Mouse (Mus musculus) heart, embryonic 14.5 days (tissue): ENCODE results near the gene Eva1a. TPM values are rescaled to one million over a fixed set of nuclear protein-coding genes. Genes with fewer than 3 reads are reported as not detected.
A peak's percentile ranks its signal among the peaks of the same experiment; 100 is the strongest.

Source experiments
- ATAC-seq: fragments of 200-750 bp; cut with Nextera tagmentation; 2 replicates; pipeline ENCODE4 v1.8.0; 2017; ENCODE audit warnings: low read depth, moderate TSS enrichment; ENCODE audit not compliant: insufficient number of reproducible peaks, insufficient read depth, low FRiP score
- H3K27ac ChIP-seq, 2 experiments: fragments of 200-500 bp in 1 of 2; fragments of 300-500 bp in 1 of 2; sonication (generic) in 1 of 2; replicated peaks in 1 of 2; 2 replicates each; pipeline ENCODE4 v1.5.1; 2012 to 2014; ENCODE audit warnings: low read depth in 2 of 2, low read length in 2 of 2, control low read depth in 1 of 2, mild to moderate bottlenecking in 1 of 2, mixed read lengths in 1 of 2; ENCODE audit not compliant: control insufficient read depth in 1 of 2, insufficient read depth in 1 of 2
- H3K27me3 ChIP-seq: fragments of 300-500 bp; sonication (generic); 2 replicates; pipeline ENCODE4 v1.6.1; 2014; ENCODE audit warnings: mild to moderate bottlenecking, low read length, control low read depth; ENCODE audit not compliant: control insufficient read depth, insufficient read depth
- H3K36me3 ChIP-seq: fragments of 300-500 bp; sonication (generic); 2 replicates; pipeline ENCODE4 v1.6.1; 2014; ENCODE audit warnings: mild to moderate bottlenecking, control low read depth, low read length, mixed read lengths; ENCODE audit not compliant: control insufficient read depth, insufficient read depth
- H3K4me1 ChIP-seq, 2 experiments: fragments of 200-500 bp in 1 of 2; fragments of 300-500 bp in 1 of 2; sonication (generic) in 1 of 2; 2 replicates each; pipeline ENCODE4 v1.6.1; 2012 to 2014; ENCODE audit warnings: low read length in 2 of 2, control low read depth in 1 of 2, mixed read lengths in 1 of 2; ENCODE audit not compliant: control insufficient read depth in 2 of 2, insufficient read depth in 2 of 2
- H3K4me2 ChIP-seq: fragments of 300-500 bp; sonication (generic); 2 replicates; pipeline ENCODE4 v1.6.1; 2014; ENCODE audit warnings: mild to moderate bottlenecking, low read length
- H3K4me3 ChIP-seq, 2 experiments: fragments of 200-500 bp in 1 of 2; fragments of 300-500 bp in 1 of 2; sonication (generic) in 1 of 2; 2 replicates each; pipeline ENCODE4 v1.5.1; 2012 to 2014; ENCODE audit warnings: low read length in 2 of 2, mild to moderate bottlenecking in 2 of 2, control low read depth in 1 of 2, low read depth in 1 of 2, moderate library complexity in 1 of 2; ENCODE audit not compliant: control insufficient read depth in 1 of 2, insufficient read depth in 1 of 2
- H3K9ac ChIP-seq: fragments of 300-500 bp; sonication (generic); 2 replicates; pipeline ENCODE4 v1.6.1; 2014; ENCODE audit warnings: mild to moderate bottlenecking, low read length
- H3K9me3 ChIP-seq: fragments of 300-500 bp; sonication (generic); 2 replicates; pipeline ENCODE4 v1.6.1; 2016; ENCODE audit warnings: low read length, control low read depth; ENCODE audit not compliant: control insufficient read depth
- WGBS: fragments of 180-500 bp; shearing (Covaris S2); extraction: QIAGEN DNeasy Blood & Tissue Kit; methylation state at CpG from one replicate; pipeline ENCODE4 v1.1.7; 2014; 5-methylcytosine and 5-hydroxymethylcytosine counted together
- polyA plus RNA-seq: library from polyadenylated mRNA; unstranded; fragments of >200 nt; fragmentation: Nextera tagmentation; extraction: Ambion mirVana; gene quantifications from 2 replicates; pipeline ENCODE4 v1.2.1, GENCODE M21; 2014

Gene Eva1a
- polyA plus RNA-seq, 1 experiment from 2014 or later = 5.7 TPM

DNA sequence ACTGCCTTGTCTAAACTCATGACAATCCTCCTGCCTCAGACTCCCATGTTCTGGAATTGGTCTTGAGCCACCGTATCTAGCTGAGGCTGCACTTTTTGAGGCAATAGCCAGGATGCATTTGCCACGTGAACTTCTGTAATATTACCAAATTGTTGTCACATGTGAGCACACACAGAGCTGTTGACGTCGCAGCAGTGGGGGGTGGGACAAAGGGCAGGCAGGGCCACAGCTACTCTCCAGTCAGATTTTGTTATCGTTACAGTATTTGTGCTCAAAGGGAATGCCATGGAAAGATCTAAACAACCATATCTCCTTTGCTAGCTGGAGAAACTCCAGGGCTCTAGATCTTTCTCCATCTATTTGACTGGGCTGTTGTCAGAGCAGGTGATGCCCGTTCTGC, 1.6 kb upstream of the Eva1a start:
- Histone ChIP-seq H3K4me1 (peaks cover 2 to 5% of the 10 kb centered on the region in 2 experiments; a peak in 3 of 4 replicates), H3K9ac (no peak overlapping the region), H3K4me3 (no peak overlapping the region), H3K27ac (no peak overlapping the region), H3K36me3 (no peaks in the 10 kb centered on the region), H3K9me3 (no peaks in the 10 kb centered on the region), H3K27me3 (no peaks in the 10 kb centered on the region), H3K4me2 (no peak overlapping the region)
- 58% methylated on average over 6 of the region's 6 CpGs for WGBS
- no peak for ATAC-seq

DNA sequence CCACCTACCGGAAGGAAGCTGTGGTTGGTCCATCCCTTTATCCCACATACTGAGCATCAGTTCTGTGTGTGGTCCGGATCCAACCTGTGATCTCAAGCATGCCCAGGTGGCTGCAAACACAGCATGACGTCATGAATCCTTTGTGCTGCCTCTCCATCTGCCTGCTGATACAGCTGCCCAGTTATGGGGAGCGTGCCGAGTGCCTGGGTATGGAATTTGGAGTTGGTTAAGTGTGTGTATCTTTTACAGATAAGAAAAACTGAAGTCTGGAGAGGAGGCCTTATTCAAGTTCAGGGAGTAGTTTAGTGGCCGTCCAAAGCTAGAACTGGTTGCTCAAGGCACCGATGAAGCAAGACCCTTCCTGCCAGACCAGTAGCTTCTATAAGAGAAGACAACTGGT, 875 bp upstream of the Eva1a start:
- Histone ChIP-seq H3K27ac (no peak overlapping the region), H3K4me1 (peaks cover 2 to 5% of the 10 kb centered on the region in 2 experiments; a peak in 3 of 4 replicates), H3K27me3 (no peaks in the 10 kb centered on the region), H3K9me3 (no peaks in the 10 kb centered on the region), H3K4me3 (no peak overlapping the region), H3K36me3 (no peaks in the 10 kb centered on the region), H3K4me2 (no peak overlapping the region), H3K9ac (no peak overlapping the region)
- ATAC-seq = no peak
- 38% methylated on average over 7 of the region's 7 CpGs for WGBS

DNA sequence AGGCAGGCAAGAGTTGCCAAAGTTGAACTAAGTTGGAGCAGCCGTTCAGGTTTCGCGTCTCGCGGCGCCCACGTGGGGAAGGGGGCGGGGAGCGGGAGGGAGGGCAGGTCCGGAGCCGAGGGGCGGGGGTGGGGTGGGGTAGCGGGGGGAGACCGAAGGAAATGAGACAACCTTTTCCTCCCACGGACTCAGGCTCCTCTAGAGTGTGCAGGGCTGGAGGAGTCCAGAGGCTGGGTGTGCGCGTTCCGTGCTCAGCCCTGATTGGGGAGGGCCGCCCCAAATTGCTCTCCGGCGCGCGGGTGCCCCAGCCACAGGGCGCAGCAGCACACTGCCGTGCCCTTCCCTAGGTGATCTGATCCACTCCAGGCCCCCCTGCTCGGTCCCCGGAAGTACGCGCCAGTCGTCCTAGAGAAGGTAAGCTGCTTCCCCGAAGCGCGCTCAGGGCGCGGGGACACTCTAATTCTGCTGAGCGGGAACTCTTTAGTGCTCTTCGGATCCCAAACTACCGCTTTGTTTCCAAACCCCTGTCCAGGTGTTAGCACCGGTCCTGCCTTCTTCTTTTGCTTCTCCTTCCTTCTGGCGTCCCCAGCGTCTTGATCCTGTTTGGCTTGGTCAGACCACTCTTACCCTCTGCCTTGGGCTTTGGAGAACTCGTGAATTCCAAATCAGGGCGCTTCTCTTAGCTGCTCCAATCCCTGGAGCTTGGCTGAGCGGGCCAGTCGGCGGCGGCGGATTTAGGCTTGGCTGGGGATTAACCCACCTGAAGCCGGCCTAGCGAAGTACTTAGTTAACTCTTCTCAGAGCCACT, 849 bp downstream of the Eva1a start:
- WGBS = under 1% methylated on average over 47 of the region's 50 CpGs
- Histone ChIP-seq H3K4me1 (peaks cover 5 to 12% of the 10 kb centered on the region in 2 experiments), H3K4me3 (peak overlapping the region; percentile 67 to 70)

DNA sequence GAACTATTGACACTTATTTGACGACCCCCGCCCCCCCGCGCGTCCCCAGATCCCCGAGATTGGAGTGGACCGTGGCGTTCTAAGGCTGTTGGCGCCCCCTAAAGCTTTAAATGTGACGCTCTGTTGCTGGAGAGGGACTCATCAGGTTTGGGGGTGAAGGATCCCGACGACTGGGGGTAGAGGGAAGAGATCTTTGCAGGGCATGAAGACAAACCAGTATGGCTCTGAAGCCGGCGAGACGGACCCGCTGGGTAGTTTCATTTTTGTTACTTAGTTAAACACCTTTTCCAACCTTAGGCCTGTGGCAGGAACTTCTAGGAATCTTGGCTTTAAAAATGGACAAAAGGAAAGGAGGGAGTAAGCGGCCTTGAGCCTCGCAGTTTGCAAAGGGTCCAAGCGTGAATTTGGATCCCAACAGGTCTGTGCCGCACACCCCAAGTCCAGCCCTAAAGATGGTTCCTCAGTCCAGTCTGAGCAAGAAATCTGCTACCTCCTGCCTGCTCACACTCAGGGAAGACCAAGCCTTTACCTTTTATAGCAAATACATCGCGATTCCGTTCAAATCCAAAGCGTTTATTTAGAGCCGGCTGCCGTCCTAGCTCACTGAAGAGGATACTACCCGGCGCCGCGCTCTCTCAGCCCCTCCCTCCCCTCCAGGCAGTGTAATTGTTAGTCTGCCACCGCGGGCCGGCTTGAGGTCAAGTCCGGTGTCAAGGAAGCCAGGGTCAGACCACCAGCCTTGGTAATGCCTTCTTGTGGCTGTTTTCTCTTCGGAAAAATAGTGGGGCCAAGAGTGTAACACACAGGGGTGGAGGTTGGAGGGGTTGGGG, 1.7 kb downstream of the Eva1a start:
- no peak for ATAC-seq
- Histone ChIP-seq H3K27ac (peak overlapping the region in 1 of 2 experiments; percentile 17; a peak in 1 of 4 replicates), H3K4me3 (peak overlapping the region; percentile 67 to 70), H3K9ac (peak overlapping the region; percentile 73), H3K4me2 (peak overlapping the region; percentile 100), H3K9me3 (no peaks in the 10 kb centered on the region), H3K27me3 (no peaks in the 10 kb centered on the region), H3K4me1 (peaks cover 5 to 12% of the 10 kb centered on the region in 2 experiments), H3K36me3 (no peaks in the 10 kb centered on the region)
- under 1% methylated on average over 35 of the region's 35 CpGs for WGBS

More for the DNA sequence above, 849 bp downstream of the Eva1a start:
- Histone ChIP-seq H3K9ac (peak overlapping the region; percentile 73), H3K36me3 (no peaks in the 10 kb centered on the region), H3K9me3 (no peaks in the 10 kb centered on the region), H3K4me2 (peak overlapping the region; percentile 100), H3K27ac (peak overlapping the region in 1 of 2 experiments; percentile 17; a peak in 1 of 4 replicates), H3K27me3 (no peaks in the 10 kb centered on the region)
- ATAC-seq = peak; percentile 38

DNA sequence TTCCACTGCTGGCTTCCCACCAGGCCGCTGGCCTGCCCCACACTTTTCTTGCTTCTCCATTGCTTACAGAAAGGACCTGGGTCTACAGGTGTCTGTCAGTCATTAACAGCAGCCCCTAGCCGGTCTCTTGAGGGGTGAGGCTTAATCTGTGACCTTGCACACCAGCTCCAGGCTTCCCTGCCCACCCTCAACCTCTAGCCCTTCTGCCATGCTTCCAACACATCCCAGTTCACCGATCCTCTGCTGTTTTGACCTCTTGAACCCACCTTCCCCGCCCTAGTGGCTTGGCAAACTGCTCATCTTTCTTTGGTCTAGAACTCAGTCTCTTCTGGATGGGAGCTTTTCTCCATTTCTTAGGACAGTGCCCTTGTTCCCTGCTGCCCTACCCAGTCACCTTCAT, 2.8 kb downstream of the Eva1a start:
- H3K9ac ChIP-seq = no peak overlapping the region
- no peaks in the 10 kb centered on the region for H3K9me3 ChIP-seq
- H3K4me3 ChIP-seq = 0 out of 4 replicates have a peak overlapping the region, but pooled peaks of 1 of the 2 experiments have one; percentile 67
- no peak overlapping the region for H3K27ac ChIP-seq
- ATAC-seq = no peak
- H3K4me1 ChIP-seq = peaks cover 5 to 12% of the 10 kb centered on the region in 2 experiments
- no peaks in the 10 kb centered on the region for H3K36me3 ChIP-seq
- H3K27me3 ChIP-seq = no peaks in the 10 kb centered on the region
- WGBS = 66% methylated on average over 4 of the region's 4 CpGs
- H3K4me2 ChIP-seq = no peak overlapping the region; the same call in 1 of the 2 replicates

DNA sequence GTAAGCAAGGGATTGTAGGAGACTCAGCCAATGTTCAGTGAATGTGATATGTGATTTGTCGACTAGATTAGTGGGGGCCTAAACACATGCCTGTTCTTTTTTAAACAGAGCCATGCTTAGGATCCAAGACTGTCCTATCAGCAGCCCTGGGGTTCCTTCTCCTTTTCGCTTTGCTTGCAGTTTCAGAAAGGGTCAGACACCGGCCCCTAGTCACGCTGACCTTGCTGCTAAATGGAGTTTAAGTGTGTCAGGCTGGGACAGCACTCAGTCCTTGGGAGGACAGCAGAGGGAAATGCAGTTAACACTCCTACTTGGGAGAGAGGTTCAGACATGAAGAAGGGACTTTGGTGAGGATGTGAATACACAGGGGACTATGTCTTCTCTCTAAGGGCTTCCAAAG, 3.7 kb downstream of the Eva1a start:
- Histone ChIP-seq H3K4me1 (peaks cover 5 to 12% of the 10 kb centered on the region in 2 experiments), H3K27ac (no peak overlapping the region), H3K4me3 (no peak overlapping the region), H3K9ac (no peak overlapping the region), H3K36me3 (no peaks in the 10 kb centered on the region), H3K4me2 (no peak overlapping the region), H3K9me3 (no peaks in the 10 kb centered on the region), H3K27me3 (no peaks in the 10 kb centered on the region)
- no peak for ATAC-seq
- WGBS = 70% methylated on average over 4 of the region's 4 CpGs

DNA sequence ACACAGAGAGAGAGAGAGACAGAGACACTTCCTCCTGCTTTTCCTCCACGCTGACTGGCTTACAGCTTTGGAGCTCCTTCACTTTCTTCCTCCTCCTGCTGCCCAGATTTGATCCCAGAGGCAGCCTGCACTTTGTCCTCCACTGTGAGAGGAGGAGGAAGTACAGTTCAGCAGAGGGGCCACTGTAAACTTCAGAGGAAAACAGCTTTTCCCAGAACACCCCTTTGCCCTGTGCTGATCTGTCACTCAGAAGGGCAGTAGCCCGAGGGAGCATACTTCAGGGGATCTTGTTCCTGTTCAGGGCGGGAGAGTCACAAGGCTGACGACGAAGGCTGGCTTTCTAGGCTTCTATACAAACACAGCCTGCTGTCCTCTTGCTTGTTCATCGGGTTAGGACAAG, 7.1 kb downstream of the Eva1a start:
- H3K27ac ChIP-seq = no peak overlapping the region
- H3K9me3 ChIP-seq = no peaks in the 10 kb centered on the region
- no peak overlapping the region for H3K4me3 ChIP-seq
- no peak overlapping the region for H3K9ac ChIP-seq
- H3K27me3 ChIP-seq = no peaks in the 10 kb centered on the region
- ATAC-seq = no peak
- H3K36me3 ChIP-seq = no peaks in the 10 kb centered on the region
- peaks cover 3 to 8% of the 10 kb centered on the region in 2 experiments; a peak in 3 of 4 replicates for H3K4me1 ChIP-seq
- 48% methylated on average over 6 of the region's 6 CpGs for WGBS
- H3K4me2 ChIP-seq = no peak overlapping the region
